Mouse (Mus musculus) kidney, postnatal 36 days (tissue): ENCODE results near the gene Angel2.

Experiments used
- DNase-seq, 2 experiments: peaks; one replicate each; pipeline ENCODE4 v3.0.0; 2021 to 2022; ENCODE audit warnings: mixed read lengths in 2 of 2

Angel2 gene

GRCm38 (mm10) chr1:190981412-190981811 lies 56.5 kb downstream of the Angel2 start:
- no peak for DNase-seq

DNA sequence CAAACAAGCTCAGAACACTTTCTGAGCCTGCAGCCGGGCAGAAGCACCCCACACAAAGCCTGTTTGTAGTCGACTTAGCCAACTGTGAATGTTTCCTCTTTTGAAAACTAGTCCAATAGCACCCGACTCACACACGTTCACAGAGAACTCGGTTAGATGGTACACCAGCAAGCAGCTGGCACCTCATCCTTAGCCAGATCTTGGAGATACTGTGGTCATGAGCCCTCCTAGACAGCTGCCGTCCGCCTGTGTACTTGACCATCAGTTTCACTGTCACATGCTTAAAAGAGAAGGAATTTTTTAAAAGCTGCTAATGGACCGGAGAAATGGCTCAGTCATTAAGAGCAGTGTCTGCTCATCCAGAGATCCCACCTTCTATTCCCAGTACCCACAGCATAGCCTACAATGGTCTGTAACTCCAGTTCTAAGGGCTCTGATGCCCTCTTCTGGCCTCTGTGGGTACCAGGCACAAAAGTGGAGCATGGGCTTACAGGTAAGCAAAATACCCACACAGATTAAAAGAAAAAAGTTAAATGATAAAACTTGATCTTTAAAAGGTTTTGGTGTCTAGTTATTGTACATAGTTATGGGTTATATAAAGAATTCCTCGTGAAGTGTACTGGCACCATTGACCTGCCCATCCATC lies 64.6 kb downstream of the Angel2 start:
- peak in 1 of 2 experiments; percentile 20 for DNase-seq

DNA sequence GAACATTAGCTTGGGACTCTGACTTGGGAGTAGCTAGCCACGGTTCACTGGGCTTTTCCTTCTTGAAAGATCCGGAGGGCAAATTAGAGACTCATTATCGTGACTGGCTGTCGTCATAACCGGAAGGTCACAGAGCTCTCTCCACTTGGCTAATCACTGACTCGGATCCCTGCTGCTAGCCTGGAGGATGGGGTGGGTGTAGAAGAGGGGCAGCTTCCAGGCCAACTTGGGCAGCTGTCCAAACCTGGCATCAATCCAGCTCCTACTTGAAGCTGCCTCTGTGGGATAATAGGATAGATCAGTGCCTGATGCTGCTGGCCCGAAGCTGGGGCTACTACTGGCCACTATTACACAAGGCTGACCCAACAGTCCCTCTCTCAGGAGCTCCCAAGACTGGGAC lies 70.6 kb downstream of the Angel2 start:
- DNase-seq = peak; percentile 88 to 89

- peak in 1 of 2 experiments; percentile 25 for DNase-seq
These were observed 71.5 kb downstream of the Angel2 start for GRCm38 (mm10) chr1:190996346-190996877.
